Mouse (Mus musculus): ENCODE measurements around the gene Pdgfa. TPM values are rescaled to one million over a fixed set of nuclear protein-coding genes. Genes with fewer than 3 reads are reported as not detected.

The Pdgfa gene
- polyA plus RNA-seq, 1 experiment from 2014 or later = 47.3 TPM

DNA sequence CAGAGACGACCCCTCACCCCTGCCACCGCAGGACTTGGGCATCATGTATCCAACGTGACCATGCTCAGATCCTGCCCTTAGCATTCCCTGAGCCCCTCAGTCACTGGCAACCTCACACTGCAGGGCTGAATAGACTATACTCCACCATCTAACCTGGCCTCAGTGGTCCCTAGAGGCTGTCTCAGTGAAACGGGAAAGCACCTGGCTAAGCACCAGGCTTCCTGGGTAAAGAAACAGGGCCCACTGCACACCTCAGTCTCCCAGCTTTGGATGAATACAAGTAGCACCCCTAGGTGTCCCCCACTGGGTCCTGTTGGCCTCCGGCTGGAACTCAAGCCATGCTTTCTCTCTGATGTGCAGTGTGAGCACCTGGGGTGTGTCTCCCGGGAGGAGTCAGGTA, 23.7 kb downstream of the Pdgfa start:
- WGBS = 79% methylated on average over 6 of the region's 6 CpGs
- H3K9ac ChIP-seq (ENCODE audit: low read depth, low read length) = no peak overlapping the region
- peaks cover 11% of the 10 kb centered on the region for H3K4me1 ChIP-seq (ENCODE audit: control insufficient read depth, insufficient read depth, low read length)
- H3K4me2 ChIP-seq (ENCODE audit: low read depth, low read length) = no peak overlapping the region
- no peak overlapping the region for H3K4me3 ChIP-seq (ENCODE audit: low read length)
- no peaks in the 10 kb centered on the region for H3K9me3 ChIP-seq (ENCODE audit: control insufficient read depth, low read length)
- no peaks in the 10 kb centered on the region for H3K27me3 ChIP-seq (replicated peaks; ENCODE audit: control insufficient read depth, insufficient read depth, low read length)
- no peak overlapping the region for H3K27ac ChIP-seq (ENCODE audit: low read length)
- no peak for ATAC-seq
- H3K36me3 ChIP-seq (ENCODE audit: control insufficient read depth, insufficient read depth, low read length) = peaks cover 7% of the 10 kb centered on the region; the same call in 1 of the 2 replicates

DNA sequence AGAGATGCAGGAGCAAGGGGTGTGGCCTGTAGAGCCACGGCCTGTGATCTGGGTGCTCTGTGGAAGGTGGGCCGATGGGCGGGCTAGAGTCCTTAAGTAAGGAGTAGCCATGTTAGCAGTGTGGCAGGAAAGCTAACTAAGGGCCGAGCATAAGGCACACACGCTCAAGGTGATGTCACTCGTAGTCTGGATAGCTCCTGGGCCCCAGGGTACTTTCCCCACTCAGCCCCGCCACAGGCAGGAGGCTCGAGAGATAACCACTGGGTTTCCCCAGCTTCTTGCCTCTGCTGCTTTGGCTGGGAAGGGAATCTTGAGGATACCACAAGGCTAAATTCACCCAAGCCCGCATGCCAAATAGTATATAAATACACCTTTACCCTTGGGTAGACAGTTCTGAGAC, 25.8 kb downstream of the Pdgfa start:
- Histone ChIP-seq H3K9ac (ENCODE audit: low read depth, low read length) (no peak overlapping the region), H3K4me3 (ENCODE audit: low read length) (no peak overlapping the region), H3K4me1 (ENCODE audit: control insufficient read depth, insufficient read depth, low read length) (peaks cover 9% of the 10 kb centered on the region), H3K4me2 (ENCODE audit: low read depth, low read length) (no peak overlapping the region), H3K9me3 (ENCODE audit: control insufficient read depth, low read length) (no peaks in the 10 kb centered on the region), H3K27ac (ENCODE audit: low read length) (no peak overlapping the region), H3K36me3 (ENCODE audit: control insufficient read depth, insufficient read depth, low read length) (0 out of 2 replicates have a peak, but pooled peaks cover 3% of the 10 kb centered on the region), H3K27me3 (replicated peaks; ENCODE audit: control insufficient read depth, insufficient read depth, low read length) (no peaks in the 10 kb centered on the region)
- ATAC-seq = no peak
- 72% methylated on average over 9 of the region's 9 CpGs for WGBS

DNA sequence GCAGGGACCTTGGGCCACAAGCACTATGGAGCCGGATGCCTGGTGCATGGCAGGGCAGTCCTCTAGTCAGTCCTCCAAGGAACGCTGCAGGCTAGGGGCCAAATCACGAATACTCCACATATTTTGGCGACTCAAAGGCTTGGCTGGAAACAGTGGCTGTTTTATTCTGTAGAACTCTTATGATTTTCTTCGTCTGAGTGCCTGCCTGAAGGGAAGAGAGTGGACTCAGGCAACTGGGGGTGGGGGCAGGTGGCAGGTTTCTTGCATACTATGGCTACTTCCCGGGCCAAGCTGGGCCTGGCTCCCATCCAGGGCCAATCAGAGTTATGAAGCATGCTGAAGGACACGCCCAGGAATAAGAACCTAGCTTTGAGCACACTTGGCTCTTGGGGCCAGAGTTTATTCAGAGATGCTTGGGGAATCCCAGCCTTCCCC, 27.1 kb downstream of the Pdgfa start:
- Histone ChIP-seq H3K36me3 (ENCODE audit: control insufficient read depth, insufficient read depth, low read length) (no peaks in the 10 kb centered on the region), H3K4me3 (ENCODE audit: low read length) (no peak overlapping the region), H3K4me1 (ENCODE audit: control insufficient read depth, insufficient read depth, low read length) (peaks cover 20% of the 10 kb centered on the region), H3K4me2 (ENCODE audit: low read depth, low read length) (no peak overlapping the region), H3K9ac (ENCODE audit: low read depth, low read length) (no peak overlapping the region), H3K27ac (ENCODE audit: low read length) (peak overlapping the region; percentile 1; the same call in 1 of the 2 replicates), H3K27me3 (replicated peaks; ENCODE audit: control insufficient read depth, insufficient read depth, low read length) (no peaks in the 10 kb centered on the region), H3K9me3 (ENCODE audit: control insufficient read depth, low read length) (no peaks in the 10 kb centered on the region)
- WGBS = 38% methylated on average over 7 of the region's 7 CpGs
- peak; percentile 52 for ATAC-seq

DNA sequence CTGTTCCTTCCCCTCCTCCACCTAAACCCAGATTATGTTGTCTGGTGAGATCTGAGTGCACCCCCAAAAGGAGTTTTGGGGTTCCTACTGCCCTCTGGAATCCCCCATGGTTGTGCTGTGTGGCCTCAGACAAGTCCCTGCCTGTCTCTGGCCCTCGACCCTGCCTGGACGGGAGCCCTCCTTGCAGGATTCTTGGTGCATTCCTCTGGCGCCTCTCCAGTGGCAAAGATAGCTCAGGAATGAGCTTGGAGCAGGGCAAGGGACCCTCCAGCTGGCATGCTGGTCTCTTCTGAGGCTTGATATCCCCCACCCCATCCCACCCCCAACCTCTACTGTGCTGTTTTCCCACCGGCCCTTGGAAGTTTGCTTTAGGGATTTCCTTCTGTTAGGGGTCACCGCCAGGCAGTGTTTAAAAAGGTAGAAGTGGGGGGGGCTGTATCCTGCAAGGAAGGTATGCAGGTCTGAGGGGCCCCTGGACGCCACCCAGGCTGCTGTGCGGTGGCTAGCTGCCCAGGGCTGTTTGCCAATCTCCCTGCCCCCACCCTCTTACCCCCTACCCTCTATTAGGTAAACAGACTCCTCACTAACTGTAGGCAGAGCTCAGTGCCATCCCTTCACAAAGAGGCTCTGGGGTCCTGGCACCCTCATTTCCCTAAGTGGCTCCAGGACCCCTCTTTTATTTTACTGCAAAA, 31.0 kb downstream of the Pdgfa start:
- H3K36me3 ChIP-seq (ENCODE audit: control insufficient read depth, insufficient read depth, low read length) = no peaks in the 10 kb centered on the region
- 0 out of 2 replicates have a peak, but pooled peaks have one; percentile 40 for ATAC-seq
- no peak overlapping the region for H3K27ac ChIP-seq (ENCODE audit: low read length)
- no peaks in the 10 kb centered on the region for H3K27me3 ChIP-seq (replicated peaks; ENCODE audit: control insufficient read depth, insufficient read depth, low read length)
- 35% methylated on average over 7 of the region's 7 CpGs for WGBS
- no peak overlapping the region for H3K9ac ChIP-seq (ENCODE audit: low read depth, low read length)
- H3K4me2 ChIP-seq (ENCODE audit: low read depth, low read length) = no peak overlapping the region
- peaks cover 20% of the 10 kb centered on the region for H3K4me1 ChIP-seq (ENCODE audit: control insufficient read depth, insufficient read depth, low read length)
- H3K4me3 ChIP-seq (ENCODE audit: low read length) = no peak overlapping the region
- no peaks in the 10 kb centered on the region for H3K9me3 ChIP-seq (ENCODE audit: control insufficient read depth, low read length)

DNA sequence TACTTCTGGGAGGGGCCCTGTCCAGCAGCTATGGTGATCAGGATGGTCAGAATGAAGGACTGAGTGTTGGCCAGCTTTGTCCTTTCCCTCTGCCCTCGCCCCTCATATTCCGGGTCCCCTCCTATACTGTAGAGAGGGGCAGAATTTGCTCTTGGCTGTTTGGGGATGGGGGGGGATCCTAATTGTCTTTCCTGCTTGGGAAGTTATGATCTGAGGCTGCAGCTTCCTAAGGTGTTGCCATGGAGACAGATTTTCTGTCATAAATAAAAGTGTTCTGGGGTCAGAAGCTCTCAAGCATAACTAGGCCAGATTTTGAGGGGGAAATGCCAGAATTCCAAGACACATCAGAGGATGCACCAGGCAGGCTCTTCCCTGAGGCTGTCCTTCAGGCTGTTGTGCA, 31.6 kb downstream of the Pdgfa start:
- Histone ChIP-seq H3K27me3 (replicated peaks; ENCODE audit: control insufficient read depth, insufficient read depth, low read length) (no peaks in the 10 kb centered on the region), H3K9ac (ENCODE audit: low read depth, low read length) (no peak overlapping the region), H3K4me3 (ENCODE audit: low read length) (no peak overlapping the region), H3K36me3 (ENCODE audit: control insufficient read depth, insufficient read depth, low read length) (no peaks in the 10 kb centered on the region), H3K9me3 (ENCODE audit: control insufficient read depth, low read length) (no peaks in the 10 kb centered on the region), H3K4me1 (ENCODE audit: control insufficient read depth, insufficient read depth, low read length) (peaks cover 18% of the 10 kb centered on the region), H3K4me2 (ENCODE audit: low read depth, low read length) (no peak overlapping the region), H3K27ac (ENCODE audit: low read length) (no peak overlapping the region)
- ATAC-seq = no peak
- WGBS = 60% methylated on average over 2 of the region's 2 CpGs

DNA sequence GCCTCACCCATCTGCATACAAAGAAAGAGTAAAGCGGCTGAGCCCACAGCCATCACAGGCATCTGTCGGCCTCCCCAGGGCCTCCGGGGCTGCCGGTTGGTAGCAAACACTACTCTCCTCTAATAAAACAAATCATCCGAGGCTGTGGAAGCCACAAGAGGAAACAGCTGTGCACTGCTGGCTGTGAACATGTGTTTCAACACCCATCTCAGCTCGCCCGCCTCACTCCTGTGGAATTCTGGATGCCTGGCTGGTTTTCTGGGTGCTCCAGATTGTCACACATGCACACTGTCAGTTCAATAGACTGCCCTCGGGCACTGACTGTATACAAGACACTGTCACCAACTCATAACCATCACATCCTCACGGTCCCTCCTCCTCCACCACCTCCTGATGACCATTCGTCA, 40.7 kb downstream of the Pdgfa start:
- Histone ChIP-seq H3K4me2 (ENCODE audit: low read depth, low read length) (no peak overlapping the region), H3K27ac (ENCODE audit: low read length) (no peak overlapping the region), H3K27me3 (replicated peaks; ENCODE audit: control insufficient read depth, insufficient read depth, low read length) (no peaks in the 10 kb centered on the region), H3K4me1 (ENCODE audit: control insufficient read depth, insufficient read depth, low read length) (peaks cover 18% of the 10 kb centered on the region), H3K36me3 (ENCODE audit: control insufficient read depth, insufficient read depth, low read length) (no peaks in the 10 kb centered on the region), H3K4me3 (ENCODE audit: low read length) (no peak overlapping the region), H3K9me3 (ENCODE audit: control insufficient read depth, low read length) (no peaks in the 10 kb centered on the region), H3K9ac (ENCODE audit: low read depth, low read length) (no peak overlapping the region)
- peak; percentile 58 for ATAC-seq
- WGBS = 32% methylated on average over 10 of the region's 10 CpGs

DNA sequence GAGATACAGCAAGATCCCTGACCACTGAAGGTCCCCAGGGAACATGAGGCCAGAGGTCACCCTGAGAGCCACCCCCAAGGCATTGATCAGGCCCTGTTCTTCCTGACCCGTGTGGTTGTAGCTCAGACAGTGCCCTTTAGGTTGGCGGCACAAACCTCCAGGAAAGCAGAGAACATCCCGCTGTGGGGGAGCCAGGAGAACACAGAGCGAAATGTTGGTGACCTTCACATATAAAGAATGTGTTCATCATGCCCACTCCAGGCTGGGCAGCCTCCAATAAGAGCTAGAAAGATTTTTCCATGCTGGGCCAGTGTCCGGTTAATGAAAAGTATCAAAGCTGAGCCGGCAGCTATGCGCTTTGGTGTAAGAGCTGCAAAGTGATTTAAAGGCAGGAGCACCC, 43.2 kb downstream of the Pdgfa start:
- Histone ChIP-seq H3K4me3 (ENCODE audit: low read length) (no peak overlapping the region), H3K27me3 (replicated peaks; ENCODE audit: control insufficient read depth, insufficient read depth, low read length) (no peaks in the 10 kb centered on the region), H3K9me3 (ENCODE audit: control insufficient read depth, low read length) (no peaks in the 10 kb centered on the region), H3K36me3 (ENCODE audit: control insufficient read depth, insufficient read depth, low read length) (no peaks in the 10 kb centered on the region), H3K4me1 (ENCODE audit: control insufficient read depth, insufficient read depth, low read length) (peaks cover 20% of the 10 kb centered on the region), H3K9ac (ENCODE audit: low read depth, low read length) (no peak overlapping the region), H3K4me2 (ENCODE audit: low read depth, low read length) (no peak overlapping the region), H3K27ac (ENCODE audit: low read length) (no peak overlapping the region)
- 81% methylated on average over 7 of the region's 7 CpGs for WGBS
- ATAC-seq = no peak

DNA sequence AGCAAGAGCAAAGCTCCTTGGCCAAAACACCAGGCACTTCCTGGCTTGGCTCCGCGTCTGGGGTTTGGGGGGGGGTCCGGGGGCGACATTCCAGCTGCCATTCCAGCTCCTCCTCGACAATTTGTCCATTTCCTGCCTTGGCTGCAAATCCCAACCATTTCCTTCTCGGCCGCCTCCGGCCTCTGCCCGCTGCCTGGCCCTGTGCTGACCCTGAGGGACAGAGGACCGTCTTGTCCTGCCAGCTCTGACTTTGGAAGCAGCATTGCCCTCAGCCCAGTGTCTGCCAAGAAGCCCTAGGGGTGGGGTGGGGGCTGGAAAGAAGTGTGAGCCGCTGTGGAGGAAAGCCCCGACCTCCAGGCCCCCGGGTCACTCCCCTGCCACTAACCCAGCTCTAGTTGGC, 44.2 kb downstream of the Pdgfa start:
- 42% methylated on average over 13 of the region's 13 CpGs for WGBS
- Histone ChIP-seq H3K36me3 (ENCODE audit: control insufficient read depth, insufficient read depth, low read length) (no peaks in the 10 kb centered on the region), H3K9me3 (ENCODE audit: control insufficient read depth, low read length) (no peaks in the 10 kb centered on the region), H3K27me3 (replicated peaks; ENCODE audit: control insufficient read depth, insufficient read depth, low read length) (no peaks in the 10 kb centered on the region), H3K4me3 (ENCODE audit: low read length) (no peak overlapping the region), H3K4me2 (ENCODE audit: low read depth, low read length) (no peak overlapping the region), H3K27ac (ENCODE audit: low read length) (no peak overlapping the region), H3K4me1 (ENCODE audit: control insufficient read depth, insufficient read depth, low read length) (peaks cover 30% of the 10 kb centered on the region), H3K9ac (ENCODE audit: low read depth, low read length) (no peak overlapping the region)
- no peak for ATAC-seq

DNA sequence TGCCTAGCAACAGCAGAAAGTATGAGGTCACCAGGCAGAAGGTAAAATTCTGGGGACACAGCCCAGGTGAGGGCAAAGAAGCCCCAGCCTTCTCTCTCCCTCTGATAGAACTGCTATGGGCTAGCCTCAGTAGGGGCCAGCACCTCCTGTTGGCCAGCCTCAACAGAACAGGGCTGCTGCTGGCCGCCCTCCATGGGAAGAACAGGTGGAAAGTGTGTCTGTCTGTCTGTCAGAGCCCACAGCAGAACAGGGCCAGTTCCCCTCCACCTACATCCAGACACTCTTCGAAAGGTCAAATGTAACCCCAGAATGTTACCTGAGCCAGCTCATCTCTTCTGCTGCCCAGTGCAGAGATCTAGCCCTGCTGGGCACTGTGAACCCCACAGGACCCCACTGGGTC, 45.9 kb downstream of the Pdgfa start:
- no peak overlapping the region for H3K4me3 ChIP-seq (ENCODE audit: low read length)

DNA sequence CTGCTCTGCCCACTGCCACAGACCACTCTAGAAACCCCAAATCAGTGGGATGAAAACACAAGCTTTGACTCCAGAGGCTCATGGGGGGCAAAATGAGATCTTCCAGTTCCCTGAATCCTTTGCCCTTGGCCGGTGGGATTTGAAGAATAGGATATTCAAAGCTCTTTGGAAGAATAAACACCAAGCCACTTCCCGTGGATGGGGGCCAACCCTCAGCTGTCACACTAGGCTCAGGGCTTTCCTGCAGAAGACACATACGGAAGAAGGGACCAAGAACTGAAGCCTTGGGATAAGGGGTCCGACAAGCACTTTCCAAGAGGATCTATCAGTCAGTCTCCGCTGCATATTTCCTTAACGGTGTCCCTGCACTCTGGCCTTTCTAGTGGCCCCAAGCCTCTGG, 48.0 kb downstream of the Pdgfa start:
- ATAC-seq = no peak
- Histone ChIP-seq H3K9me3 (ENCODE audit: control insufficient read depth, low read length) (no peaks in the 10 kb centered on the region), H3K4me2 (ENCODE audit: low read depth, low read length) (no peak overlapping the region), H3K9ac (ENCODE audit: low read depth, low read length) (no peak overlapping the region), H3K27ac (ENCODE audit: low read length) (peak overlapping the region; percentile 66), H3K4me1 (ENCODE audit: control insufficient read depth, insufficient read depth, low read length) (peaks cover 43% of the 10 kb centered on the region), H3K4me3 (ENCODE audit: low read length) (no peak overlapping the region), H3K27me3 (replicated peaks; ENCODE audit: control insufficient read depth, insufficient read depth, low read length) (no peaks in the 10 kb centered on the region), H3K36me3 (ENCODE audit: control insufficient read depth, insufficient read depth, low read length) (no peaks in the 10 kb centered on the region)
- 58% methylated on average over 6 of the region's 6 CpGs for WGBS

More for the DNA sequence above, 45.9 kb downstream of the Pdgfa start:
- H3K9ac ChIP-seq (ENCODE audit: low read depth, low read length) = no peak overlapping the region
- no peak overlapping the region for H3K27ac ChIP-seq (ENCODE audit: low read length)
- no peak overlapping the region for H3K4me2 ChIP-seq (ENCODE audit: low read depth, low read length)
- peaks cover 39% of the 10 kb centered on the region for H3K4me1 ChIP-seq (ENCODE audit: control insufficient read depth, insufficient read depth, low read length)
- no peaks in the 10 kb centered on the region for H3K9me3 ChIP-seq (ENCODE audit: control insufficient read depth, low read length)
- H3K36me3 ChIP-seq (ENCODE audit: control insufficient read depth, insufficient read depth, low read length) = no peaks in the 10 kb centered on the region
- H3K27me3 ChIP-seq (replicated peaks; ENCODE audit: control insufficient read depth, insufficient read depth, low read length) = no peaks in the 10 kb centered on the region
- 91% methylated on average over 2 of the region's 2 CpGs for WGBS
- ATAC-seq = no peak

All from intestine, embryonic 16.5 days (tissue).